Mouse (Mus musculus): ENCODE data around the gene Wwc2. TPM values are rescaled to one million over a fixed set of nuclear protein-coding genes. Genes with fewer than 3 reads are reported as not detected.
A peak's percentile ranks its signal among the peaks of the same experiment; 100 is the strongest.

Wwc2 gene
- polyA plus RNA-seq, 1 experiment from 2014 or later = 11.7 TPM

- Histone ChIP-seq H3K9ac (peak overlapping the region; percentile 95), H3K36me3 (no peaks in the 10 kb centered on the region), H3K27me3 (no peaks in the 10 kb centered on the region), H3K9me3 (replicated peaks) (no peaks in the 10 kb centered on the region), H3K4me2 (peak overlapping the region; percentile 88), H3K4me1 (replicated peaks) (peaks cover 50% of the 10 kb centered on the region), H3K4me3 (peak overlapping the region; percentile 73), H3K27ac (peak overlapping the region; percentile 99)
- 7% methylated on average over 8 of the region's 8 CpGs for WGBS
- ATAC-seq (replicated peaks; ENCODE audit: insufficient number of reproducible peaks, insufficient read depth, low FRiP score, low read depth) = no peak
These were observed 1.5 kb downstream of the Wwc2 start for GRCm38 (mm10) chr8:47989211-47989610.

- 72% methylated on average over 15 of the region's 15 CpGs for WGBS
- H3K4me1 ChIP-seq (replicated peaks) = peaks cover 51% of the 10 kb centered on the region
- H3K9ac ChIP-seq = no peak overlapping the region
- peak overlapping the region; percentile 88 for H3K4me2 ChIP-seq
- no peak overlapping the region; the same call in 1 of the 2 replicates for H3K27ac ChIP-seq
- no peaks in the 10 kb centered on the region for H3K36me3 ChIP-seq
- no peaks in the 10 kb centered on the region for H3K9me3 ChIP-seq (replicated peaks)
- no peaks in the 10 kb centered on the region for H3K27me3 ChIP-seq
- no peak for ATAC-seq (replicated peaks; ENCODE audit: insufficient number of reproducible peaks, insufficient read depth, low FRiP score, low read depth)
- peak overlapping the region; percentile 73 for H3K4me3 ChIP-seq
These were observed 2.6 kb downstream of the Wwc2 start for GRCm38 (mm10) chr8:47988111-47988510.

DNA sequence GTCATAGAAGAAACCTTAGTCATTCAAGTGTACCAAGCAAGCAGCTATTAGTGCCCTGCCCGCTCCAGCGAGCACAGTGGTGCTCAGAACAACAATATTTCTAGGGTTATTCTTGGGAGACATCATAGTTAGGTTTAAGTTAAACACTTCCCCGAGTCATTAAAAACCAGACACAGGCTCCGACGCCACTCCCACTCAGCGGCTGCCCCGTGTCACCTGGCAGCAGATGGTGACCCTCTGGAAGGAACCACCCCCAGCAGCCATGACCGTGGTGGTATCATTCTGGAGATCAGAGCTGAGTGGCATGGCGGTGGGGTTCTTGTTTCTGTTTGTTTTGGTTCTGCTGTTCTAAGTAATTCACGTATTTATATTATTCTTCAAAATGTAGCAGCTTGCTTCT lies 5.1 kb downstream of the Wwc2 start:
- H3K4me2 ChIP-seq = no peak overlapping the region
- H3K4me1 ChIP-seq (replicated peaks) = peaks cover 41% of the 10 kb centered on the region

DNA sequence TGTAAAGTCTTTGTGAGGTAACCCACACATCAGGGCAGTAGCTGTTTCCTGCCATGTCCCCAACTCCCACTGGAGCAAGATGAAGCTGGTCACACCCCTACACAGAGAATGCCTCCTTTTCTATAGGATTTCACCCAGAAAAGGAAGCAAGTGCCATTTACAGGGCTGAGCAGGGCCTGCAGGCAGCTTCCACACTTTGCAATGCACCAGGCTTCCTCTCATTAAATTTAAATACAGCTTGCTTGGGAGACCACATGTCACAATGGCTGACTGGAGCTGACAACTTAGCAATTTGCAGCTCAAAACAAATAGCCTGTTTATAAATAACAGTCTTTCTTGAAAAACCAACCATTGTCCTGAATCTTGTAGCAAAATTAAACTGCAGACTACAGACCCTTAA lies 5.5 kb downstream of the Wwc2 start:
- H3K4me1 ChIP-seq (replicated peaks) = peaks cover 41% of the 10 kb centered on the region
- H3K36me3 ChIP-seq = no peaks in the 10 kb centered on the region
- H3K9me3 ChIP-seq (replicated peaks) = no peaks in the 10 kb centered on the region
- no peaks in the 10 kb centered on the region for H3K27me3 ChIP-seq
- no peak overlapping the region for H3K9ac ChIP-seq
- no peak overlapping the region for H3K27ac ChIP-seq
- H3K4me3 ChIP-seq = no peak overlapping the region
- ATAC-seq (replicated peaks; ENCODE audit: insufficient number of reproducible peaks, insufficient read depth, low FRiP score, low read depth) = no peak
- no peak overlapping the region for H3K4me2 ChIP-seq

More for the DNA sequence above, 5.1 kb downstream of the Wwc2 start:
- no peak for ATAC-seq (replicated peaks; ENCODE audit: insufficient number of reproducible peaks, insufficient read depth, low FRiP score, low read depth)
- Histone ChIP-seq H3K4me3 (no peak overlapping the region), H3K36me3 (no peaks in the 10 kb centered on the region), H3K9ac (no peak overlapping the region), H3K27ac (no peak overlapping the region), H3K27me3 (no peaks in the 10 kb centered on the region), H3K9me3 (replicated peaks) (no peaks in the 10 kb centered on the region)
- WGBS = 52% methylated on average over 10 of the region's 10 CpGs

- WGBS = 93% methylated on average over 6 of the region's 6 CpGs
- H3K27ac ChIP-seq = no peak overlapping the region
- H3K4me2 ChIP-seq = no peak overlapping the region
- H3K36me3 ChIP-seq = 0 out of 2 replicates have a peak, but pooled peaks cover 4% of the 10 kb centered on the region
- no peaks in the 10 kb centered on the region for H3K27me3 ChIP-seq
- H3K4me1 ChIP-seq (replicated peaks) = peaks cover 15% of the 10 kb centered on the region
- no peak overlapping the region for H3K4me3 ChIP-seq
- ATAC-seq (replicated peaks; ENCODE audit: insufficient number of reproducible peaks, insufficient read depth, low FRiP score, low read depth) = no peak
- no peaks in the 10 kb centered on the region for H3K9me3 ChIP-seq (replicated peaks)
- H3K9ac ChIP-seq = no peak overlapping the region
These were observed 9.6 kb downstream of the Wwc2 start for GRCm38 (mm10) chr8:47981075-47981474.

GRCm38 (mm10) chr8:47979876-47980275 lies 10.8 kb downstream of the Wwc2 start:
- Histone ChIP-seq H3K36me3 (0 out of 2 replicates have a peak, but pooled peaks cover 4% of the 10 kb centered on the region), H3K9me3 (replicated peaks) (no peaks in the 10 kb centered on the region), H3K4me1 (replicated peaks) (peaks cover 12% of the 10 kb centered on the region), H3K9ac (no peak overlapping the region), H3K4me2 (no peak overlapping the region), H3K4me3 (no peak overlapping the region), H3K27me3 (no peaks in the 10 kb centered on the region), H3K27ac (no peak overlapping the region)
- ATAC-seq (replicated peaks; ENCODE audit: insufficient number of reproducible peaks, insufficient read depth, low FRiP score, low read depth) = no peak
- WGBS = 80% methylated on average over 8 of the region's 8 CpGs

GRCm38 (mm10) chr8:47978755-47979154 lies 12.0 kb downstream of the Wwc2 start:
- Histone ChIP-seq H3K27ac (no peak overlapping the region), H3K4me1 (replicated peaks) (peaks cover 17% of the 10 kb centered on the region), H3K27me3 (no peaks in the 10 kb centered on the region), H3K4me2 (no peak overlapping the region), H3K4me3 (no peak overlapping the region), H3K9me3 (replicated peaks) (no peaks in the 10 kb centered on the region), H3K9ac (no peak overlapping the region), H3K36me3 (0 out of 2 replicates have a peak, but pooled peaks cover 4% of the 10 kb centered on the region)
- WGBS = 81% methylated on average over 6 of the region's 6 CpGs
- no peak for ATAC-seq (replicated peaks; ENCODE audit: insufficient number of reproducible peaks, insufficient read depth, low FRiP score, low read depth)

GRCm38 (mm10) chr8:47974963-47975314 lies 15.8 kb downstream of the Wwc2 start:
- peak; percentile 19; the same call in 1 of the 2 replicates for ATAC-seq (replicated peaks; ENCODE audit: insufficient number of reproducible peaks, insufficient read depth, low FRiP score, low read depth)
- peak overlapping the region; percentile 91 for H3K27ac ChIP-seq
- no peaks in the 10 kb centered on the region for H3K27me3 ChIP-seq
- H3K4me2 ChIP-seq = peak overlapping the region; percentile 65
- peaks cover 28% of the 10 kb centered on the region for H3K4me1 ChIP-seq (replicated peaks)
- no peaks in the 10 kb centered on the region for H3K9me3 ChIP-seq (replicated peaks)
- peak overlapping the region; percentile 43 for H3K9ac ChIP-seq
- 0 out of 2 replicates have a peak, but pooled peaks cover 4% of the 10 kb centered on the region for H3K36me3 ChIP-seq
- H3K4me3 ChIP-seq = peak overlapping the region; percentile 48
- WGBS = 30% methylated on average over 7 of the region's 7 CpGs

- peak; percentile 76 for ATAC-seq (replicated peaks; ENCODE audit: insufficient number of reproducible peaks, insufficient read depth, low FRiP score, low read depth)
- peak overlapping the region; percentile 91 for H3K27ac ChIP-seq
- no peaks in the 10 kb centered on the region for H3K9me3 ChIP-seq (replicated peaks)
- peak overlapping the region; percentile 43 for H3K9ac ChIP-seq
- H3K4me3 ChIP-seq = peak overlapping the region; percentile 48
- WGBS = 19% methylated on average over 20 of the region's 20 CpGs
- H3K27me3 ChIP-seq = no peaks in the 10 kb centered on the region
- peak overlapping the region; percentile 65 for H3K4me2 ChIP-seq
- H3K4me1 ChIP-seq (replicated peaks) = peaks cover 33% of the 10 kb centered on the region
- 0 out of 2 replicates have a peak, but pooled peaks cover 2% of the 10 kb centered on the region for H3K36me3 ChIP-seq
These were observed 16.4 kb downstream of the Wwc2 start for GRCm38 (mm10) chr8:47974138-47974962.

GRCm38 (mm10) chr8:47971121-47971520 lies 19.6 kb downstream of the Wwc2 start:
- Histone ChIP-seq H3K27ac (peak overlapping the region; percentile 65), H3K9ac (no peak overlapping the region), H3K4me1 (replicated peaks) (peaks cover 40% of the 10 kb centered on the region), H3K27me3 (no peaks in the 10 kb centered on the region), H3K4me3 (no peak overlapping the region), H3K36me3 (no peaks in the 10 kb centered on the region), H3K4me2 (no peak overlapping the region), H3K9me3 (replicated peaks) (no peaks in the 10 kb centered on the region)
- 70% methylated on average over 2 of the region's 2 CpGs for WGBS
- ATAC-seq (replicated peaks; ENCODE audit: insufficient number of reproducible peaks, insufficient read depth, low FRiP score, low read depth) = no peak

GRCm38 (mm10) chr8:47970576-47970975 lies 20.1 kb downstream of the Wwc2 start:
- peak overlapping the region; percentile 65 for H3K27ac ChIP-seq
- no peaks in the 10 kb centered on the region for H3K9me3 ChIP-seq (replicated peaks)
- H3K36me3 ChIP-seq = no peaks in the 10 kb centered on the region
- no peak; the same call in 1 of the 2 replicates for ATAC-seq (replicated peaks; ENCODE audit: insufficient number of reproducible peaks, insufficient read depth, low FRiP score, low read depth)
- peaks cover 40% of the 10 kb centered on the region for H3K4me1 ChIP-seq (replicated peaks)
- H3K9ac ChIP-seq = no peak overlapping the region
- no peak overlapping the region for H3K4me3 ChIP-seq
- no peak overlapping the region for H3K4me2 ChIP-seq
- no peaks in the 10 kb centered on the region for H3K27me3 ChIP-seq
- 46% methylated on average over 5 of the region's 5 CpGs for WGBS
